Mouse (Mus musculus) megakaryocyte, adult 5-6 weeks (primary cell): ENCODE results near the gene E330021D16Rik. TPM values are rescaled to one million over a fixed set of nuclear protein-coding genes. Genes with fewer than 3 reads are reported as not detected.
"Not testable (repeated sequence)": the region's sequence is repeated elsewhere in the genome, so short reads cannot be mapped to it uniquely, and the experiment has no call there.

Source experiments
- ATAC-seq: 2 replicates; pipeline ENCODE4 v1.8.0; 2016; ENCODE audit warnings: mild to moderate bottlenecking, inconsistent platforms; ENCODE audit not compliant: poor library complexity, severe bottlenecking
- total RNA-seq, 2 experiments: library from RNA; stranded (forward) in 1 of 2; stranded (reverse) in 1 of 2; fragments of 153-499, 151-499 nt in 1 of 2; fragments of 221-1000, 200-1000 nt in 1 of 2; gene quantifications; 2 replicates each; pipeline versions ENCODE4 v1.2.3 to v1.2.4; 2015 to 2017

The E330021D16Rik gene
- total RNA-seq (2015), result not detected in 2 replicates
- total RNA-seq (2017), result not detected in 2 replicates

DNA sequence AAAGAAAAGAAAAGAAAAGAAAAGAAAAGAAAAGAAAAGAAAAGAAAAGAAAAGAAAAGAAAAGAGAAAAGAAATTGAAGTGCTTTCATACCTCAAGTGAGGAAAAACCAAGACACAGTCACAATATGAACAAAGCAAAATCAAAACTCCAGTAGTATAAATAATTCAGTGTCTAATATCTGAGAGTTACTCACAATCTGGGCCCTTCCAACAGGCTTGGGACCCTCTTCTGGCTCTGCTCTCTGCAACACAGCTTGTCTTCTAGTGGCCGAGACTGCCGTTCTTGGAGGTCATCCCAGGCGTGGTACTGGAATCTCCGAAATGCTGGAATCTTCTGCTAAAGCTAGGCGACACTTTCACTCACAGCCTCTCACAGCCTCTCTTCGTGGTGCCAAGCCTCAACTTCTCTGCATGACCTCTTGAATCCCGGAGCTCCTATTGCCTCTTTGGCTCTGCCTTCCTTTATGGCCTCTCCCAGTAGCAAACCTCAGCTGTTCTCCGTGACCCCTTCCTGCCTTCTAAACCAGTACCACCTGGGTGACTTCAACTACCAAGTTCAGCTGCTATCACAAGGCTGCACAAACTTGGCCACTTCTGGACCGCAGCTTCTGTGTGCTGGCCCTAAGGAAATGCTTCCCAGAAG, at the start of gene E330021D16Rik:
TSS of gene E330021D16Rik (minus strand) at position 437 of the 643 bp plus-strand sequence.
- ATAC-seq, result peak; percentile 59

DNA sequence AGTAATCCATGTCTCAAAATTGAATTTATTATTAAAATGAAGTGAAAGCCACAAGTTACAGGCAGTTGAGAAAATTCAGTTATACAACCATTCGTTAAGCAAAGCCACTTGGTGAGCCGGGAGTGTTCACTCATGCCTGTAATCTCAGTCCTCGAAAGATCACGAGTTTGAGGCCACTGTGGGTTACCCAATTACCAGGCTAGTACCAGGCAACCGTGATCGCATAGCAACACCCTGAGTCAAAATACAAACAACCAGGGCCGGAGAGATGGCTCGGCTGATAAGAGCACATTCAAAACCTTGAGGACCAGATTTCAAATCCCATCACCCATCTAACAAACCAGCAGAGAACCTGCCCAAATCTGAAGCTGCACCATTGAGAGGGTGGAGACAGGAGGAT, 49.7 kb upstream of the E330021D16Rik start:
- ATAC-seq, result no peak

DNA sequence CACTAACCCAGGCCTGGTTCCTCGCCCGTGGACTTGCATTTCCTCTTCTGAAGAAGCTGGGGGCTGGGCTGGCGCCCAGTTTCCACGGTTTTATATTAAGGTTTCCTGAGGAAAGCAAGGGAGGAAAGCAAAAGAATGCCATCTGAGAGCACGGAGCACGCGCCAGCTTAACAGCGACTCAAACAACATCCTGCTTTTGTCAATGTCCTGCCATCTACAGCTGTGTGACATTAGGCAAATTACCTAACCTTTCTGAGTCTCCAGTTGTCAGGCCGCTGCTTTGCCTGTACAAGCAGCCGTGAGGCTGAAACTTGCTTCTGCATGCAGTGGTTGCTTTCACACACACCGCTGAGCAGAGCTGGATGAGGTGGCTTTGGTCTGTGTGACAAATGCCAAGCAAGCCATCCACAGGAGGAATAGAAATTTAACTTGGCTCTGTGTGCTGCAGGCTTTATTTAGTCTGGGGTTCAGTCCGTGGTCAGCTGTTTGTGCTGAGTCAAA, 48.8 kb upstream of the E330021D16Rik start:
- ATAC-seq, result no peak

DNA sequence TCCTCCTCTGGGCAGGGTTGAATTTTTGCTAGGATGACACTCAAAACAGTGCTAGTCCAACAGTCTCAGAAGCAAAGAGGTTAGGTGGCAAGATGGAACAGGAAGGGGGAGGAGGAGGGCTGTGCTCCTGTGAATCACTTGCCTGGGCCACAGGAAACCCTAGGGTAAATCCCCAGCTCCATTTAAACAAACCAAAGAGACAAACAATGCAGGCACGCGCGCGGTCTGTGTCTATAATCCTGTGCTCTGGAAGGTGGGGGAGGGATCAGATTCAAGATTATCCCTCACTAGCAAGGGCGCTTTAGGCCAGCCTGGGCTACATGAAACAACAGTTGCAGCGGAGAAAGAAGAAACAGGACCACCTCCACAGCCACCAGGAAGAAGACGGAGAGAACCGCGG, 48.1 kb upstream of the E330021D16Rik start:
- ATAC-seq, result no peak

DNA sequence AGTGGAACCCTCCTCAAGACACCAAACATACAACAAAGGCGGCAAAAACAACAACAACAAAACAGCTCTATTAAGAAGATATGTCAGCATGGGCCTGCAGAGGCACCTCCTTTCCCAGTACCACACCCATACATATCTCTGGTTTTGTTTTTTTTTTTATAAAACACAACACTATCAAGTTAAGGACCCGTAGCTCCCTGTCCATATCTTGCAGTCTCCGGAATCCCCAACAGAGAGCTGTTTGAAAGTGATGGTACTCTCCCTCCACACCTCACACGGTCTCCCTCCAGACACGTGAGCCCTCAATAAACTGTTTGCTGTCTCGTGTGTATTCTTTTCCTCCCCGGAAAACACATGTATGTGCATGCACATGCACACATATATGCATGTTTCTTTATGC, 43.8 kb upstream of the E330021D16Rik start:
- no peak for ATAC-seq

DNA sequence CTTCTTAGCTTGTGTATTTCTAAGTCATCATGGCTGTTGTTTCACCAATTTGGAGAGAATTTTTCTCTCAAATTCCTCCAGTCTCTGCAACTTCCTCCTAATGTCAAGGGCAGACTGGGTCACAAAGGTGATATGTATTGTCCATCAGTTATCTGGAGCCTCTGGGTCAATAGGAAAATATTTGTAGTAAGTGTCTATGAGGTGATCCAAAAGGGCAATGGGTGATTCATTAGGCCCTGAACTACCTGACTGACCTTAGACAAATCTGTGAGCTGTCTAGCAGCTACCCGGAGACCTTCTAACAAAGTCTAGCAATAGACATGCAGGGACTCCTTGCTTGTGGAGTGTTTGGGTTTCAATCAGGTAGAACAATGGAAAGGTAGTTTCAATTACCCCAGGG, 40.9 kb upstream of the E330021D16Rik start:
- no peak for ATAC-seq

DNA sequence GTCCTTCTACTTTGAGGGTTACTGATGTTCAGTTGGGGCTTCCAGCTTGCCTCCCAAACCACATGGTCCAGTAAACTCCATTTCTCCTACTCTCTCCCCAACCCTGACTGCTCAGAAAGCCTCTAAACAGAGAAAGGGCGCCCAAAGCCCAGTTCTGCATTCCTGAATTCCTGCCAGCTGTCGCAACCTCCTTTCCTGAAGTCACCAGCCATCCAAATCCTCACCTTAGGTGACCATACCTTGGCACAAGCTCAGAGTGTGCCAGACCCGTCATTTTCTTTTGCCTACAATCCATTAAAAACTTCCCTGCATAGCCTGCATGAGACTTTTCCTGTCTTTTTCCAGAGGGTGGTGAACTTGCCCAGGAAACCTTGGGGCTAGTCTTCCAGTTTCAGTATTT, 40.3 kb upstream of the E330021D16Rik start:
- ATAC-seq, result no peak

DNA sequence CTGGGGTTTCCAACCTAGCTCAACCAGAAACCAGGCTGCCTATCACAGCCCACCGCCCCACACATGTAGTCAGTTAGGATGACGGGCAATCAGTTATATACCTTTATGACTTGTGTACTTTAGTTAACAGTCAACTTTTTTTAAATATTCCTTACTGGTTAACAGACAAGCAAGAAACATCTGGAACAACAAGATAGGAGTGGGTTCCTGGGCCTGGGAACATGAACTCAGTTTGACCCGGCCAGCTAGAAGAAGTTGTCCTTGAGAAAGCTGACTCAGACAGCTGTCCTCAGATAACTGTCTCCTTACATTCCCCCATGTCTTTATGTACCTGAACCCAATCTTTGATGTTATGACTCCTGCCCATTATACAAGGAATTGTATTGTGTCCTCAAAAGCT, 37.3 kb upstream of the E330021D16Rik start:
- no peak for ATAC-seq

DNA sequence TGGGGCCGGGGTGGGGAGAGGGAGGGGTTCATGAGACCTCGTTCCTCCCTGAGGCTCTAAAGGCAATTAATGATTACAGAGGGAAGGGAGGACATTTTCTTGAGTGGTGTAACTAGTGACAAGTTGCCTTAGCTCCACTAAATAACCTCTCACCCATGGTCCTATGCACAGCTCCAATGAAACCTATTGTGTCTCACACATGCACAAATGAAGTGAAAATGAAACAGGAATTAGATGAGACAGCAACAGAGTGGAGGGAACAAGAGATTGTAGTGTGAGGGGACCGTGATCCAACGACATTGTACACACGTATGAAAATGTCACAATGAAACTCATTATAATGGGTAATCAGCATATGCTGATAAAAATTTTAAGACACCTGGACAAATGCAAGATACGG, 35.5 kb upstream of the E330021D16Rik start:
- ATAC-seq, result no peak; the same call in 1 of the 2 replicates

DNA sequence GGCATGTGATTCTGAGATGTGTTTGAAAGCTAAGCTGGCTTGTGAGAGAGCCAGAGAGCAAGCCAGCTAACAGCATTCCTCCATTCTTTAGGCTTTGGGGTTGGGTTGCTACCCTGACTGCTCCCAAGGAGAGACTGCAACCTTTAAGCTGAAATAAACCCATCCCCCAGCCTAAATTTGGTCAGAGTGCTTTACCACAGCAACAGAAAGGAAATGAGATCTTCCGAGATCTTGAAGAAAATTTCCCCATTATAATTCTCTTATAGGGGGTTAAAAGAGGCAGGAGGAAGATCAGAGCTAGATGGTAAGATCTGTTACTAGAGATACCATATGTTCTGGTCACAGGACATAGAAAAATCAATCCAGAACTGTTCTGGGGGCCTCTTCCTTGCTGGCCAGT, 34.6 kb upstream of the E330021D16Rik start:
- ATAC-seq, result no peak

DNA sequence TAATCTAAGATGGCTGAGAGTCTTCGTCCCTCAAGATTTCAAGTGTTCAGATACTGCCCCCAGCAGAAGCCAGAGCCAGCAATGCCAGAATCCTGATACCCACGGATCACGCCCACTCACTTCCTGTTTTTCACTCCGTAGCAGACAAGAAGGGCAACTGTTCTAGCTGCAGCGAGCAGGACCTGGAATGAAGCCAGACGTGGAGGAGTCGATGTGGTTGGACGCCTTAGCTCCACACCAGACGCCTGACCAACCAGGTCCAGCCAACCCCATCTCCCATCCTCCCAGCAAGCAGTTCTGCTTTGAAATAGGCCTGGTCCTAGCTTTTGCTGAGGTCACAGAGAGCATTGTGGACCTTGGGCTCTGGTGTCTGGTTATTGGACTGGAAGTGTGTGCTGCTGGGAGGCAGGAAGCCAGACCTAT, 33.9 kb upstream of the E330021D16Rik start:
- ATAC-seq, result peak; percentile 94

DNA sequence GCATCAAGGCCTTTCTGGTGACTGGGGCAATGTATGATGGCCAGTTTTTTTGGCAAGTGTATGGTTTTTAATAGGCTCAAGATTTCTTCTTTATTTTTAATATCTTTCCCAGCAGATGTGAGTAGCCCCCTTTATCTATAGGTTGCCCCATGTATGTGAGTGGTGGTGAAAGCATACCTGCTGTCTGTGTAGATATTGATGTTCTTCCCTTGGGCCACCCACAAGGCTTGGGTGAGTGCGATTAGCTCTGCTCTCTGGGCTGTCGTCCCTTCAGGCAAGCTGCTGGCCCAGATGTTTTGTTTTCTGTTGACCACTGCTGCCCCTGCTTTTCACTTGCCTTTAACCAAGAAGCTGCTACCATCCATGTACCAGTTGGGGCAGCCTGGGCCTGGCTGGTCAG, 23.8 kb upstream of the E330021D16Rik start:
- ATAC-seq, result not testable (repeated sequence)

DNA sequence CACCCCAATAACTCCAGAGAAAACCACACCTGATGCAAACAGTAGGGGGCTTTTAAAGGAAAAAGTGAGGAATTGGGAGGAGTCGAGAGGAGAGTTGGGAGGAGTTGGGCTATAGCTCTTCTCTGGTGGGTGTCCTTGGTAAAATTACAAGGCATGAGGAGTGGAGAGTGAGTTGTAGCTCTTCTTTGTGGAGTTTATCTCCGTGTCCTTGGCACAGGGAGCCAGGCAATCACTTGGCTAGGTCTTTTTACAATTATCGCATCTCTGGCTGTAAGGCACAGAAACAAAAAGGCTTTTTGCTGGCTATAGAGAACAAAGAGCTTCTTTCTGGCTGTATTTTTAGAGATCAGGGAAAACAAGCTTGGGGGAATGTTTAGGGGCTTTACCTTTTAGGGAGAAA, 20.8 kb upstream of the E330021D16Rik start:
- ATAC-seq, result not testable (repeated sequence)

DNA sequence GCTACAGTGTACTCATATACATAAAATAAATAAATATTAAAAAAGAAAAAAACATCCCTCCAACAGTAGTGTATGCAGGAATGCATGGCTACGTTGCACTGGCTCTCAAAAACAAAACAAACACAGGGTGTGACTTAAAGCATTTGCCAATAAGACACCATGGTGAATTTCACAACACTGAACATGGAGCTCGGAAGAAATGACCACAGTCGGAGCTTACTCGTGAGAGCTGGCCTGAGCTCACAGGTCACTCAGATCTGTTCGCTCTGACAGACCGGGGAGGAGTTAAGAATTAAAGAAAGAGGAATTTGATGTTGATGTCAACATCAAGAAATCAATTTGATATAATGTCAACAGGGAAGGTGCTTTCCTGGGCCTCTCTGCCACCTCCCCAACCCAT, 18.2 kb upstream of the E330021D16Rik start:
- peak; percentile 66 for ATAC-seq

DNA sequence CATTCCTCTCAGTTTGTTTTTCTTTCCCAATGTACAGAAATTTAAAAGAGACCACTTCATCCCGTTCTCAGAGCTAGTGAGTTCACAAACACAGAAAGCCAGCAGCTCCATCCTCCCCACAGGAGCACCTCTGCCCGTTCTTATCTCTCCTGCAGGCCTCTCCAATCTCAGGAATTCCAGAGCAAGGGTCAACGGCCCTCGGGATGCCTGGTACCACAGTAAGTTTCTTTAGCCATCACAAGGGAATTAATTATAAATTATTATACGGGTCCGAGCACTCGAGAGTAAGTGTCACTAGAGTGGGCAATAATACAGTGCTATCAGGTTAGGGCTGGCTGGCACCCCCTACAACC, 16.5 kb upstream of the E330021D16Rik start:
- ATAC-seq, result no peak

DNA sequence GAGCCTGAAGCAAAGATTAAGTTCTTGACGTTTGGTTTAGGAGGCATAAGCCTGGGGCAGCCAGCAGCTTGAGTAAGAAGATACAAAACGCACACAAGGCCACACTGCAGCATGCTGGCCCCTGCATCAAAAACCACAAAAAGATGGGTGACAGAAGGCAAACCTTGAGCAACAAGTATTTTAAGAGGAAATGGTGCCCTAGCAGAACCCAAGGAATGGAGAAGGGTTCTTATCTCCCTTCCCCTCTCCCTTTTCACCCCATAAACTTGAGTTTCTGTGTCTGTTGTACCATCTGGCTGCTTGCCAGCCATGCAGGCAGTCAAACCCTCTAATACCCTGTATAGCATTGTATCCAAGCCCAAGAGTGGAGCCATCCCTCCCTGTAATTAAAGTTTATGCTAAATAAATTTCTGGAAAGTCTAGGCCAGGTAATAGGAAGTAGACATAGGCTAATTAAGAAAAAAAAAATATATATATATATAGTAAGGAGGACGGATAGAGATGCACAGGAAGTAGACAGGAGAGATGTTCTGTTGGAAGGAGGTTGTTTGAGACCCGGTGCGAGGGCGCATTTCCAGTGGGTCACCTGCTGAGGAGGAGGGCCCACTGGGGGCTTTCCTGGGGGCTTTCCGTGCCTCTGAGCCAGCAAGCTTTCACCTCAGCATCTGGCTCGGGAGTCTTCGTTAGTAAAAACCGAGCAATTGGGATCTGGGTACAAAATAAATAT, 16.0 kb upstream of the E330021D16Rik start:
- ATAC-seq, result peak; percentile 86

DNA sequence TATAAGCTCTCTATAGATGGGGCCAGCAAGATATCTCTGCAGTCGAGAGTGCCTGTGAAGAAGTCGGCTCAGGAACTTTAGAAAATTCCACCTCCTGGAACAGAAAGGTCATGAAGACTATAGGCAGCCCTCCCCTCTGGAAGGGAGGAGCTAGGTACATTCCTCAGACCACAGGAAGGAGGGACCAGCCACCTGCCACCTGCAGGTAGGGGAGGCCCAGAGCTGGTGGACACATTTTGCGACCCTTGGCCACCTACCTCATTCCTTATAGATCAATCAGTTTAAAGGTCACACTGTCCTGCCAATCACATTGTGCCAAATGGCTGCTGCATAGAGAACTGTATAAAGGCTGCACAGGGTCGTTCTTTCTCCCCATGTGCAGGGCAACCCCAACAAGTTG, 14.1 kb upstream of the E330021D16Rik start:
- no peak for ATAC-seq

DNA sequence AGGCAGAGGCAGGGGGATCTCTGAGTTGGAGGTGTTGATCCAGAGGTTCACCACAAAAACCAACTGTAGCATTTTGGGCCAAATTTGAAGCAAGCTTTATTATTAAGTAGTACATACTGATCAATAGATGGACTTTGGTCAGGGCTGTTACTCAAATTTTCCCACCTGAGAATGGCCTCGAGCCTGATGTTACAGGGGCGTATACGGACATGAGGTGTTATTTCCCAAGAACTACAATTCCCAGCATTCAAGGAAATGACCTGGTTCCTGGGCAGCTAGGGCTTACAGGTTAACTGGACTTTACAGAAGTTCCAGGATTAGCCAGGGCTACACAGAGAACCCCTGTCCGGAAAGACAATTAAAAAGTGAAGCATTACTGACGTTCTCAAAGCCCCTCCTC, 13.0 kb upstream of the E330021D16Rik start:
- no peak for ATAC-seq

DNA sequence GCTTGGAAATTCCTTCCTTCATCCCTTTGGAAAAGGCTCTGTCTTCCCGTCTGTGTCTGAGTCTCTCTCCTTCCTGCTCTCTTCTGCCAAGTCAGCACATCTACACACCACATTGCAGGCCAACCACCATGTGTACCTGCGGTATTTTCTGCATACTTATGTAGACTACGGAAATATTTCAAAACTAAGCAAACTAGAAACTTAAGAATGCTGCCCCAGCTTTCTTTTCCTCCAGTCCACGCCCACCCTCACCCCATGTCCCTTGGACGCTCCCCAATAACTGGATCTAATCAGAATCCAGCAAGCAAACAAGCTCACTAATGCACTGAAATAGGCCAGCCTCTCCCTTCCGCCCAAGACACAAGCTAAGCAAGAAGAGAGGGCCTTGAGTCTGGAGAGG, 11.9 kb upstream of the E330021D16Rik start:
- ATAC-seq, result no peak

DNA sequence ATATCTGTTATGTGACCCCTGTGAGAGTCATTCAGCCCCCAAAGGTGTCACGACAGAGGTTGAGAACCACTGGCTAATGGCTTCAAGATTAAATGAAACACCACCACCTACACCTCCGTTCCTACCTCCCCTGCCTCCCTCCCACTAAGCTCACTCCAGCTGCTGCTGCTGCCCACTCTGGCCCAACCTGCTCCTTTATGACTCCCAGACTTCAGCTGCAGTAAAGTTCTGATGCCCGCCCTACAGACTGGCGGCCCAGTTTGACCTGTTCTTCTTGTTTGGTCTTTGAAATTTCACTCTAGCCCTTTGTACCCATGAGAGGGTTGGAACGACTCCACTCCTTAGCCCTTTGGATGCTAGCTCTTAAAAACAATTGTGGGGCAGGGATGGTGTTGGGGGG, 10.6 kb upstream of the E330021D16Rik start:
- no peak for ATAC-seq

DNA sequence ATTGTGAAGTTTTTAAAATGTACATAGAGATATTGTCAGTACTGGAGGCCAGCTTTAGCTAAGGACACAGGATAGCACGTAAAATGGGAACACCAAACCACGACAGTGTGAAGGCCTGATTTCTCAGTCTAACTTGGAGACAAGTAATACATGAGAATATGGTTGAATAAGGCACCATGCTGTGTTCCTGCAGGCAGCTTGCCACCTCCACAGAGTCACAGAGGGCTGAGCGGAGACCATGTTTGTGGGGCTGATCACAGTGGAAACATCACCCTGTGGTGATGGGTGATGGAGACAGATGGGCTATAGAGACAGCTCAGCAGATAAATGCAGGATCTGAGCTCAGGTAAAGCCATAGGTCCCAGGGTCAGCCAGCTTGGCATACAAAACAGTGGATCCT, 8.8 kb upstream of the E330021D16Rik start:
- no peak for ATAC-seq

DNA sequence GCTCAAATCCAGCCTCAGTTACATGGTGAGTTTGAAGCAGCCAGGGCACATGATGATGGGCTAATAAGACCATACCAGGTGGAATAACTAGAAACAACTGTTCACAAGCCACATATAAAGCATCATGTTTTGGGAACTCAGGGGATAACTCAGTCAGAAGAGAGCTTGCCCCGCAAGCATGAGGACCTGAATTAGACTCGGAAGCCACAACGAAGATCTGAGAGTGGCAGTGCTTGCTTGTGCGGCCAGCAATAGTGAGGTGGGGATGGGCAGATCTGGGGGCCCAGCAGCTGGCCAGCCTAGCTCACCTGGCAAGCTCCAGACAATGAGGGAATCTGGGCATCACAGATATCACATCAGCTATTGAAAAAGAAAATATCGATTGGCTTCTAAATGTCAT, 7.8 kb upstream of the E330021D16Rik start:
- no peak for ATAC-seq
